Mouse (Mus musculus) CH12.LX (cell line): ENCODE data around the gene Gfod2.

Experiments
- CTCF ChIP-seq, 2 experiments: IDR thresholded peaks in 1 of 2; conservative IDR thresholded peaks in 1 of 2; 2 replicates each; pipeline ENCODE4 v1.5.1; 2011 to 2012; ENCODE audit warnings: low read depth in 2 of 2, low read length in 2 of 2, improper control_type of control experiment in 1 of 2, inconsistent platforms in 1 of 2, mild to moderate bottlenecking in 1 of 2, moderate library complexity in 1 of 2
- E2F4 ChIP-seq: IDR thresholded peaks from 2 replicates; pipeline ENCODE4 v1.6.1; 2011; ENCODE audit warnings: low read depth, low read length, improper control_type of control experiment; ENCODE audit not compliant: insufficient replicate concordance
- EP300 ChIP-seq: IDR thresholded peaks from 2 replicates; pipeline ENCODE4 v1.6.1; 2011; ENCODE audit warnings: low read length, improper control_type of control experiment
- MAFK ChIP-seq: IDR thresholded peaks from 2 replicates; pipeline ENCODE4 v1.6.1; 2011; ENCODE audit warnings: low read length, improper control_type of control experiment; ENCODE audit not compliant: insufficient replicate concordance
- TCF12 ChIP-seq: IDR thresholded peaks from 2 replicates; pipeline ENCODE4 v1.6.1; 2014; ENCODE audit warnings: low read depth, mild to moderate bottlenecking, inconsistent platforms, low read length, improper control_type of control experiment
- USF2 ChIP-seq: conservative IDR thresholded peaks from 2 replicates; pipeline ENCODE4 v1.6.1; 2011; ENCODE audit warnings: low read depth, low read length, improper control_type of control experiment
- ZNF384 ChIP-seq: IDR thresholded peaks from 2 replicates; pipeline ENCODE4 v1.6.1; 2012; ENCODE audit warnings: low read depth, low read length, improper control_type of control experiment, inconsistent platforms

DNA sequence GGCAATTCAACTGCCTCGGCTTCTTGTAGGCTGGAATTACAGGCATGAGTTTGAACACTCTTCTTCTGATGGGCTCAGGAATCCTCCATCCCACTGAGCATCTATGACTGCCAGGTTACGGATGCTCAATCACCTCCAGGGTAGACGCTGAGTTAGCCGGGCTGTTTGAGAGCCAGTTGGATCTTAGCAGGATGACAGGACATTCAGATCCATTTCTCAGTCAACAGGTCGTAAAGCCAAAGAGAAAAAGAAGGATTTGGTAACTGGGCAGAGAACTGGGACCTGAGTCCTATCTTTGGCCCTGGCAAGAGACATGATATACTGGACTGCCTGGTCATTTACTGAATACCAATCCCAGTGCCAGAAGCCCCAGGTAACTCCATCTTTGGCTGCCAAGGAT, 19.2 kb downstream of the Gfod2 start:
- no peak for TF ChIP-seq CTCF (conservative IDR thresholded peaks at IDR 0.05 in 1 of 2, IDR thresholded peaks at IDR 0.05 in 1 of 2; ENCODE audit: low read depth in 2 of 2, low read length in 2 of 2)
- TF ChIP-seq EP300 = no peak
- TF ChIP-seq ZNF384 = no peak
- no peak for TF ChIP-seq USF2
- TF ChIP-seq MAFK = no peak
- no peak for TF ChIP-seq TCF12
- no peak for TF ChIP-seq E2F4
